Mouse (Mus musculus) embryonic facial prominence, embryonic 11.5 days (tissue): ENCODE results near the gene Ppp1r35. TPM values are rescaled to one million over a fixed set of nuclear protein-coding genes. Genes with fewer than 3 reads are reported as not detected.

Experiments
- ATAC-seq: fragments of 200-750 bp; cut with Nextera tagmentation; replicated peaks from 2 replicates; pipeline ENCODE4 v1.8.0; 2017; ENCODE audit warnings: low read depth; ENCODE audit not compliant: insufficient number of reproducible peaks, low FRiP score, low TSS enrichment
- DNase-seq: peaks from one replicate; pipeline ENCODE4 v3.0.0-alpha.2; 2015; ENCODE audit warnings: low spot score
- H3K27ac ChIP-seq: fragments of 300-500 bp; sonication (generic); replicated peaks from 2 replicates; pipeline ENCODE4 v1.5.1; 2014; ENCODE audit warnings: mild to moderate bottlenecking, low read depth, low read length, control low read depth
- H3K27me3 ChIP-seq: fragments of 300-500 bp; sonication (generic); 2 replicates; pipeline ENCODE4 v1.6.1; 2014; ENCODE audit warnings: mild to moderate bottlenecking, low read length, moderate library complexity, mixed read lengths; ENCODE audit not compliant: control insufficient read depth, insufficient read depth
- H3K36me3 ChIP-seq: fragments of 300-500 bp; sonication (generic); replicated peaks from 2 replicates; pipeline ENCODE4 v1.6.1; 2014; ENCODE audit warnings: low read depth, mild to moderate bottlenecking, low read length, moderate library complexity, mixed read lengths; ENCODE audit not compliant: control insufficient read depth, insufficient read depth
- H3K4me1 ChIP-seq: fragments of 300-500 bp; sonication (generic); 2 replicates; pipeline ENCODE4 v1.6.1; 2014; ENCODE audit warnings: low read length, mixed read lengths; ENCODE audit not compliant: control insufficient read depth, insufficient read depth
- H3K4me2 ChIP-seq: fragments of 300-500 bp; sonication (generic); 2 replicates; pipeline ENCODE4 v1.6.1; 2014; ENCODE audit warnings: low read depth, mild to moderate bottlenecking, control low read depth, low read length, moderate library complexity
- H3K4me3 ChIP-seq: fragments of 300-500 bp; sonication (generic); 2 replicates; pipeline ENCODE4 v1.5.1; 2014; ENCODE audit warnings: low read depth, low read length, control low read depth
- H3K9ac ChIP-seq: fragments of 300-500 bp; sonication (generic); replicated peaks from 2 replicates; pipeline ENCODE4 v1.6.1; 2014; ENCODE audit warnings: mild to moderate bottlenecking, control low read depth, low read length
- H3K9me3 ChIP-seq: fragments of 300-500 bp; sonication (generic); replicated peaks from 2 replicates; pipeline ENCODE4 v1.6.1; 2016; ENCODE audit warnings: mild to moderate bottlenecking, low read length, inconsistent platforms, mixed read lengths; ENCODE audit not compliant: control insufficient read depth
- WGBS: fragments of 180-500 bp; shearing (Covaris S2); extraction: QIAGEN DNeasy Blood & Tissue Kit; methylation state at CpG from one replicate; pipeline ENCODE4 v1.1.7; 2014; 5-methylcytosine and 5-hydroxymethylcytosine counted together
- polyA plus RNA-seq: library from polyadenylated mRNA; unstranded; fragments of >200 nt; fragmentation: Nextera tagmentation; extraction: Ambion mirVana; gene quantifications from 2 replicates; pipeline ENCODE4 v1.2.1, GENCODE M21; 2014

The Ppp1r35 gene
- polyA plus RNA-seq, 1 experiment from 2014 or later = 65.1 TPM

- Histone ChIP-seq H3K4me3 (no peak overlapping the region), H3K4me2 (no peak overlapping the region), H3K4me1 (no peaks in the 10 kb centered on the region), H3K27ac (no peak overlapping the region), H3K9me3 (no peaks in the 10 kb centered on the region), H3K9ac (no peak overlapping the region), H3K36me3 (no peaks in the 10 kb centered on the region), H3K27me3 (no peaks in the 10 kb centered on the region)
- ATAC-seq (no peak), DNase-seq (peak; percentile 60)
- WGBS = 56% methylated on average over 3 of the region's 3 CpGs
These were observed 12.4 kb upstream of the Ppp1r35 start for GRCm38 (mm10) chr5:137766270-137766669.

DNA sequence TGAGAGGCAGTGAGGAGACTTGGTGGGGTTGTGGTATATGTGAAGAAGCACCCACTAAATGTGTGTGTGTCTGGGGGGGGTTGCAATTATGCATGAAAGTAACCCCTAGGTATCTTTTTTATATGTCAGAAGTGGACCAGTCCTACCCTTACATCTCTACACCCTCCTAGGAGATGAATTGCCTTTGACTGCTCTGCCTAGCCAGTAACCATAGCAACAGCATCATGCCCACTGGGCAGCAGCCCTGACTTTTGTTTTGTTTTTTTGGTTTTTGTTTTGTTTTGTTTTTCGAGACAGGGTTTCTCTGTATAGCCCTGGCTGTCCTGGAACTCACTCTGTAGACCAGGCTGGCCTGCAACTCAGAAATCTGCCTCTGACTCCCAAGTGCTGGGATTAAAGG, 10.2 kb upstream of the Ppp1r35 start:
- ATAC-seq = no peak

GRCm38 (mm10) chr5:137770709-137771108, 7.9 kb upstream of the Ppp1r35 start:
- DNase-seq (peak; percentile 77), ATAC-seq (no peak)
- Histone ChIP-seq H3K27me3 (no peaks in the 10 kb centered on the region), H3K4me1 (no peaks in the 10 kb centered on the region), H3K27ac (no peak overlapping the region), H3K9me3 (no peaks in the 10 kb centered on the region), H3K36me3 (no peaks in the 10 kb centered on the region), H3K4me3 (no peak overlapping the region), H3K9ac (no peak overlapping the region), H3K4me2 (no peak overlapping the region)
- WGBS = 62% methylated on average over 2 of the region's 2 CpGs

More for the DNA sequence above, 10.2 kb upstream of the Ppp1r35 start:
- no peak overlapping the region for H3K9ac ChIP-seq
- DNase-seq = no peak
- no peaks in the 10 kb centered on the region for H3K27me3 ChIP-seq
- no peak overlapping the region for H3K4me2 ChIP-seq
- 45% methylated on average over 1 of the region's 1 CpGs for WGBS
- H3K27ac ChIP-seq = no peak overlapping the region
- H3K9me3 ChIP-seq = no peaks in the 10 kb centered on the region
- no peak overlapping the region for H3K4me3 ChIP-seq
- H3K4me1 ChIP-seq = no peaks in the 10 kb centered on the region
- no peaks in the 10 kb centered on the region for H3K36me3 ChIP-seq

GRCm38 (mm10) chr5:137772755-137773154, 5.9 kb upstream of the Ppp1r35 start:
- H3K9me3 ChIP-seq = no peaks in the 10 kb centered on the region

GRCm38 (mm10) chr5:137775587-137776290, 2.9 kb upstream of the Ppp1r35 start:
- no peak overlapping the region for H3K27ac ChIP-seq
- ATAC-seq = no peak
- H3K4me1 ChIP-seq = no peaks in the 10 kb centered on the region
- no peak overlapping the region for H3K4me3 ChIP-seq
- H3K9ac ChIP-seq = no peak overlapping the region
- H3K27me3 ChIP-seq = no peaks in the 10 kb centered on the region
- H3K36me3 ChIP-seq = no peaks in the 10 kb centered on the region; the same call in 1 of the 2 replicates
- H3K4me2 ChIP-seq = no peak overlapping the region
- DNase-seq = no peak
- H3K9me3 ChIP-seq = no peaks in the 10 kb centered on the region
- 88% methylated on average over 2 of the region's 2 CpGs for WGBS

More at GRCm38 (mm10) chr5:137772755-137773154, 5.9 kb upstream of the Ppp1r35 start:
- Histone ChIP-seq H3K27ac (no peak overlapping the region), H3K4me3 (no peak overlapping the region), H3K4me1 (no peaks in the 10 kb centered on the region), H3K27me3 (no peaks in the 10 kb centered on the region), H3K9ac (no peak overlapping the region), H3K36me3 (no peaks in the 10 kb centered on the region), H3K4me2 (no peak overlapping the region)
- ATAC-seq = no peak
- DNase-seq = no peak

DNA sequence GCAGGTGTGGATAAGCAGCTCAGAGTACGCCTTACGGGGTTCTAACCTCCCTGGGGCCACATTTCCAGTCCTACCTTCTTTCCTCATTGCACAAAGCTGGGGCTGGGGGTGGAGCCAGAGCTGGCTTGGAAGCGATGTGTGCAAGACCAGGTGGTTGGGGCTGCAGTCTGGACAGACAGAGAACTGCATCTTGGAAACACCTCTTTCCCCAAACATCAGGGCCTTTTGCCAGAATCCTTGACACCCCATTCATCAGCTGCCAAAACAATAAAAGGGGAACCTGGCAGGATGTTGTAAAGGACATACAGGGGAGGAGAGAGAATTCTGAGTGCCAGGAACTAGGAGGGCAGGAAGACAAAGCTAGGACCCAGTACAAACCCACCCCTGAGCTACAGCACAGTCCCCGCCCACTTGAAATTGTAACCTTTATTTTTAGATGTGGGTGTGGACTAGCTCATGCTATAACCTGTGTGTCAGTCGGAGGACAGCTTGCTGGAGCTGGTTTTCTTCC, 2.2 kb upstream of the Ppp1r35 start:
- H3K36me3 ChIP-seq = no peaks in the 10 kb centered on the region; the same call in 1 of the 2 replicates
- no peak overlapping the region for H3K4me3 ChIP-seq
- H3K4me1 ChIP-seq = no peaks in the 10 kb centered on the region
- 45% methylated on average over 5 of the region's 5 CpGs for WGBS
- H3K27ac ChIP-seq = no peak overlapping the region
- DNase-seq (no peak), ATAC-seq (no peak)
- no peak overlapping the region for H3K9ac ChIP-seq
- no peaks in the 10 kb centered on the region for H3K27me3 ChIP-seq
- H3K4me2 ChIP-seq = no peak overlapping the region
- H3K9me3 ChIP-seq = no peaks in the 10 kb centered on the region

DNA sequence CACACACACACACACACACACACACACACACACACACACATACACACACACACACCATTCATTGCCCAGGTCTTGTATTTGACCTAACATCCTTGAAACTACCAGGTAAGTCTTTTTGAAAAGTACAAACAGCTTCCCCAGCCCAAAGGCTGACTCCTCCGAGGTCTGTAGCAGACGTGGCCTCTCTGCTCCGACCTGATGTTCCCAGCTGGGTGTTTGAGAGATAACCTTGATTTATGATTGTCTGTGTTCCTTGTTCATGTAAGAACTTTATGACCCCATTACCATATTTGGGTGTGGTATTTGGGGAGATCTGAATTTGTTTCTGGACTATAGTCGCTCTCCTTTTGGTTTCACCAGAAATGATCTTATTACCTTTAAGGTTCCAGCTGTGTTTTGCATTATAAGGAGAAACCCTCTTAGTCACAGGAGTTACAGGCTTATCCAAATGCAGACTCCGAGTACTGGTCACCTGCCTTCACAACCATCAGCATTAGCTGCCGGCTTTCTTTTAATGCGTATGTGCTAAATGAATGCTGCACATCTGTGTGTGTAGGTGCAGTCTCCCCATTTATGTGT, 1.3 kb upstream of the Ppp1r35 start:
- H3K27me3 ChIP-seq = no peaks in the 10 kb centered on the region
- H3K9me3 ChIP-seq = no peaks in the 10 kb centered on the region
- no peaks in the 10 kb centered on the region for H3K4me1 ChIP-seq
- no peak overlapping the region for H3K9ac ChIP-seq
- no peaks in the 10 kb centered on the region; the same call in 1 of the 2 replicates for H3K36me3 ChIP-seq
- H3K27ac ChIP-seq = no peak overlapping the region
- WGBS = 81% methylated on average over 7 of the region's 7 CpGs
- H3K4me2 ChIP-seq = no peak overlapping the region
- no peak for DNase-seq
- ATAC-seq = no peak
- H3K4me3 ChIP-seq = no peak overlapping the region
